Mouse (Mus musculus) MEL (cell line): ENCODE measurements around the gene Insm1. TPM values are rescaled to one million over a fixed set of nuclear protein-coding genes. Genes with fewer than 3 reads are reported as not detected.

ENCODE experiments used
- DNase-seq: peaks from one replicate; pipeline ENCODE4 v3.0.0; 2011; ENCODE audit warnings: low read depth, low spot score
- H3K27ac ChIP-seq: 2 replicates; pipeline ENCODE4 v1.5.1; 2012; ENCODE audit warnings: low read depth, mild to moderate bottlenecking, control low read depth, low read length, moderate library complexity; ENCODE audit not compliant: control insufficient read depth
- H3K27me3 ChIP-seq, 2 experiments: fragments of 150-350 bp in 1 of 2; sonication (generic) in 1 of 2; 2 replicates each; pipeline ENCODE4 v1.6.1; 2012; ENCODE audit warnings: low read length in 2 of 2, mild to moderate bottlenecking in 2 of 2, improper control_type of control experiment in 1 of 2, moderate library complexity in 1 of 2; ENCODE audit not compliant: insufficient read depth in 2 of 2, control insufficient read depth in 1 of 2
- H3K36me3 ChIP-seq, 2 experiments: 2 replicates each; pipeline ENCODE4 v1.6.1; 2012 to 2014; ENCODE audit warnings: low read length in 2 of 2, improper control_type of control experiment in 1 of 2, inconsistent platforms in 1 of 2, mild to moderate bottlenecking in 1 of 2; ENCODE audit not compliant: insufficient read depth in 2 of 2, control insufficient read depth in 1 of 2
- H3K4me1 ChIP-seq, 2 experiments: fragments of 150-350 bp in 1 of 2; sonication (generic) in 1 of 2; 2 replicates each; pipeline ENCODE4 v1.6.1; 2012; ENCODE audit warnings: low read length in 2 of 2, improper control_type of control experiment in 1 of 2, mild to moderate bottlenecking in 1 of 2; ENCODE audit not compliant: insufficient read depth in 2 of 2, control insufficient read depth in 1 of 2
- H3K4me3 ChIP-seq, 2 experiments: fragments of 150-350 bp in 1 of 2; sonication (generic) in 1 of 2; 2 replicates each; pipeline ENCODE4 v1.5.1; 2012; ENCODE audit warnings: low read depth in 2 of 2, low read length in 2 of 2, mild to moderate bottlenecking in 2 of 2, moderate library complexity in 2 of 2, control low read depth in 1 of 2, improper control_type of control experiment in 1 of 2; ENCODE audit not compliant: control insufficient read depth in 1 of 2, insufficient read depth in 1 of 2
- H3K79me2 ChIP-seq: 2 replicates; pipeline ENCODE4 v1.6.1; 2012; ENCODE audit warnings: mild to moderate bottlenecking, low read length, moderate library complexity; ENCODE audit not compliant: control insufficient read depth, poor library complexity, insufficient read depth
- H3K9ac ChIP-seq: 2 replicates; pipeline ENCODE4 v1.6.1; 2012; ENCODE audit warnings: low read depth, mild to moderate bottlenecking, control low read depth, low read length, moderate library complexity; ENCODE audit not compliant: control insufficient read depth, poor library complexity, severe bottlenecking
- H3K9me3 ChIP-seq: fragments of 150-350 bp; sonication (generic); replicated peaks from 2 replicates; pipeline ENCODE4 v1.6.1; 2012; ENCODE audit warnings: mild to moderate bottlenecking, low read length, improper control_type of control experiment, moderate library complexity; ENCODE audit not compliant: insufficient read depth
- BHLHE40 ChIP-seq: IDR thresholded peaks from 2 replicates; pipeline ENCODE4 v1.6.1; 2012; ENCODE audit warnings: low read depth, mild to moderate bottlenecking, inconsistent platforms, low read length, improper control_type of control experiment, borderline replicate concordance
- CHD1 ChIP-seq: IDR thresholded peaks from 2 replicates; pipeline ENCODE4 v1.6.1; 2012; ENCODE audit warnings: low read depth, mild to moderate bottlenecking, inconsistent platforms, low read length, improper control_type of control experiment
- CHD2 ChIP-seq: IDR thresholded peaks from 2 replicates; pipeline ENCODE4 v1.6.1; 2011; ENCODE audit warnings: low read length, improper control_type of control experiment
- E2F4 ChIP-seq: IDR thresholded peaks from 2 replicates; pipeline ENCODE4 v1.6.1; 2011; ENCODE audit warnings: low read depth, low read length, improper control_type of control experiment, borderline replicate concordance
- ELF1 ChIP-seq: IDR thresholded peaks from 2 replicates; pipeline ENCODE4 v1.6.1; 2014; ENCODE audit warnings: low read depth, mild to moderate bottlenecking, inconsistent platforms, low read length, improper control_type of control experiment, moderate library complexity
- GATA1 ChIP-seq: IDR thresholded peaks from 2 replicates; pipeline ENCODE4 v1.6.1; 2011; ENCODE audit warnings: low read depth, low read length, improper control_type of control experiment
- HCFC1 ChIP-seq: IDR thresholded peaks from 2 replicates; pipeline ENCODE4 v1.6.1; 2012; ENCODE audit warnings: low read depth, mild to moderate bottlenecking, inconsistent platforms, low read length, improper control_type of control experiment, moderate library complexity
- JUND ChIP-seq: IDR thresholded peaks from 2 replicates; pipeline ENCODE4 v1.6.1; 2011; ENCODE audit warnings: low read depth, mild to moderate bottlenecking, improper control_type of control experiment, low read length
- MAX ChIP-seq: IDR thresholded peaks from 2 replicates; pipeline ENCODE4 v1.6.1; 2011; ENCODE audit warnings: low read length, improper control_type of control experiment
- MAZ ChIP-seq: IDR thresholded peaks from 2 replicates; pipeline ENCODE4 v1.6.1; 2012; ENCODE audit warnings: low read depth, mild to moderate bottlenecking, inconsistent platforms, low read length, improper control_type of control experiment
- MEF2A ChIP-seq: IDR thresholded peaks from 2 replicates; pipeline ENCODE4 v1.6.1; 2014; ENCODE audit warnings: low read depth, mild to moderate bottlenecking, inconsistent platforms, low read length, improper control_type of control experiment; ENCODE audit not compliant: poor library complexity, insufficient replicate concordance, severe bottlenecking; ENCODE audit errors: extremely low read depth
- NELFE ChIP-seq: IDR thresholded peaks from 2 replicates; pipeline ENCODE4 v1.6.1; 2011; ENCODE audit warnings: low read depth, low read length, improper control_type of control experiment
- POLR2A ChIP-seq, 2 experiments: IDR thresholded peaks; 2 replicates each; pipeline ENCODE4 v1.6.1; 2011 to 2012; ENCODE audit warnings: low read length in 2 of 2, mild to moderate bottlenecking in 2 of 2, control low read depth in 1 of 2, improper control_type of control experiment in 1 of 2, low read depth in 1 of 2, moderate library complexity in 1 of 2; ENCODE audit not compliant: control insufficient read depth in 1 of 2, insufficient read depth in 1 of 2, poor library complexity in 1 of 2
- POLR2AphosphoS2 ChIP-seq: IDR thresholded peaks from 2 replicates; pipeline ENCODE4 v1.6.1; 2011; ENCODE audit warnings: low read length, improper control_type of control experiment
- RCOR1 ChIP-seq: IDR thresholded peaks from 2 replicates; pipeline ENCODE4 v1.6.1; 2012; ENCODE audit warnings: low read depth, mild to moderate bottlenecking, inconsistent platforms, low read length, improper control_type of control experiment
- SIN3A ChIP-seq: IDR thresholded peaks from 2 replicates; pipeline ENCODE4 v1.6.1; 2012; ENCODE audit warnings: low read length, improper control_type of control experiment, inconsistent platforms
- SMC3 ChIP-seq: IDR thresholded peaks from 2 replicates; pipeline ENCODE4 v1.6.1; 2011; ENCODE audit warnings: low read depth, low read length, improper control_type of control experiment
- TAL1 ChIP-seq: IDR thresholded peaks from 2 replicates; pipeline ENCODE4 v1.6.1; 2012; ENCODE audit warnings: mild to moderate bottlenecking, inconsistent platforms, low read length, moderate library complexity, mixed read lengths
- TBP ChIP-seq: IDR thresholded peaks from 2 replicates; pipeline ENCODE4 v1.8.0; 2011; ENCODE audit warnings: low read depth, low read length, improper control_type of control experiment
- TCF12 ChIP-seq: IDR thresholded peaks from 2 replicates; pipeline ENCODE4 v1.6.1; 2014; ENCODE audit warnings: low read depth, mild to moderate bottlenecking, inconsistent platforms, low read length, improper control_type of control experiment, moderate library complexity
- UBTF ChIP-seq: IDR thresholded peaks from 2 replicates; pipeline ENCODE4 v1.6.1; 2012; ENCODE audit warnings: low read depth, mild to moderate bottlenecking, inconsistent platforms, low read length, improper control_type of control experiment, moderate library complexity, borderline replicate concordance; ENCODE audit not compliant: insufficient read depth
- ZMIZ1 ChIP-seq: IDR thresholded peaks from 2 replicates; pipeline ENCODE4 v1.6.1; 2012; ENCODE audit warnings: low read depth, mild to moderate bottlenecking, inconsistent platforms, low read length, improper control_type of control experiment, moderate library complexity
- ZNF384 ChIP-seq: IDR thresholded peaks from 2 replicates; pipeline ENCODE4 v1.6.1; 2012; ENCODE audit warnings: low read depth, mild to moderate bottlenecking, inconsistent platforms, low read length, improper control_type of control experiment
- polyA plus RNA-seq, 2 experiments: library from polyadenylated mRNA; stranded (reverse) in 1 of 2; unstranded in 1 of 2; fragments of >175 nt in 1 of 2; fragments of >200 nt in 1 of 2; gene quantifications; 2 replicates each; pipeline versions ENCODE4 v1.2.1 to v1.2.4; 2012; ENCODE audit warnings: low replicate concordance in 2 of 2, low read depth in 1 of 2; ENCODE audit not compliant: insufficient read length in 2 of 2, insufficient read depth in 1 of 2, missing spikeins in 1 of 2
- total RNA-seq: library from RNA; depleted of rRNA; stranded (reverse); fragments of 300-350 nt; gene quantifications from 2 replicates; pipeline ENCODE4 v1.2.3, GENCODE M21; 2012

Insm1 gene
- total and polyA plus RNA-seq, 3 experiments, result not detected

GRCm38 (mm10) chr2:146245401-146245800 lies 23.7 kb downstream of the Insm1 start:
- no peaks in the 10 kb centered on the region for H3K27me3 ChIP-seq
- no peaks in the 10 kb centered on the region for H3K36me3 ChIP-seq
- no peak for TF ChIP-seq TBP
- no peak for TF ChIP-seq UBTF
- TF ChIP-seq CHD1, result no peak
- no peak for TF ChIP-seq BHLHE40
- no peak for TF ChIP-seq JUND
- TF ChIP-seq TAL1, result no peak
- no peak for TF ChIP-seq SMC3
- no peak for TF ChIP-seq POLR2A (IDR thresholded peaks at IDR 0.05; ENCODE audit: control insufficient read depth in 1 of 2, insufficient read depth in 1 of 2, low read depth in 1 of 2, low read length in 2 of 2, poor library complexity in 1 of 2)
- no peak for TF ChIP-seq ZNF384

DNA sequence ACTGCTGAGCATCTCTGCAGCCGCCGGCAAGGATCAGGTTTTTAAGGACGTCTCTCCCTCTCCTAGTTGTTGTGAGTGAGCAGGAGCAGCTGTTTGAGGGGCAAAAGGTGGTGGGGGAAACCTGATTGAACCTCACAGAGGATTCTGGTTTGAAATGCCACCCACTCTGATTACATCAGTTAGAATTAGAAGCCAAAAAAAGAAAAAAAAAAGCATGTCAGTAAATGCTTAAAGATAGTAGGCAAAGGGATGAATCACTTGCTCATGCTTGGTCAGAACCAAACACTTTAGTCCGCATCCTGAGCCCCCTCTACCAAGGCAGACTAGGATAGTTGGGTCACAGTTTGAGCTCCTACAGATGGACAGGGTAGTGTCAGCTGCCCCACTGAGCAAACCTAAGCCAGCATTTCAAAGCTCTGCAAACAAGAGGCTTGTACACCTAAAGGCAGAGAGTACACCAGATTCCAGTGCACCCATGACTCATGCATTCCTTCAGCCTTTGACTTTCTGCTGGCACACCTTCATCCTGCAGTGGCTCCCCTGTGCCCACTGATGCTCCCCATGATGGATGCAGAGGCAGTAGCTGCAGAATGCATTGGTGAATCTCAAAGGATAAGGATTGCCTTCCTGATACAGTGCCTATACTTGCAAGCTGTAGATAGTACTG lies 24.8 kb downstream of the Insm1 start:
- Histone ChIP-seq H3K27me3 (no peaks in the 10 kb centered on the region), H3K27ac (no peak overlapping the region), H3K79me2 (no peaks in the 10 kb centered on the region), H3K9me3 (no peaks in the 10 kb centered on the region), H3K4me3 (no peak overlapping the region)
- TF ChIP-seq HCFC1 (no peak), CHD2 (no peak), MAZ (no peak), ZNF384 (no peak), GATA1 (no peak), TBP (no peak), NELFE (no peak), E2F4 (no peak), MAX (no peak), SMC3 (no peak), TAL1 (no peak), POLR2AphosphoS2 (no peak), POLR2A (IDR thresholded peaks at IDR 0.05; ENCODE audit: control insufficient read depth in 1 of 2, insufficient read depth in 1 of 2, low read depth in 1 of 2, low read length in 2 of 2, poor library complexity in 1 of 2) (no peak), ELF1 (no peak), ZMIZ1 (no peak), TCF12 (no peak), MEF2A (no peak), SIN3A (no peak), RCOR1 (no peak)
- TF ChIP-seq, all 39 proteins: peak for 0
- DNase-seq, result no peak
- no peaks in the 10 kb centered on the region for H3K4me1 ChIP-seq
- H3K36me3 ChIP-seq, result no peaks in the 10 kb centered on the region
- no peak overlapping the region for H3K9ac ChIP-seq

More at GRCm38 (mm10) chr2:146245401-146245800, 23.7 kb downstream of the Insm1 start:
- Histone ChIP-seq H3K79me2 (no peaks in the 10 kb centered on the region), H3K4me1 (no peaks in the 10 kb centered on the region), H3K9me3 (no peaks in the 10 kb centered on the region), H3K27ac (no peak overlapping the region), H3K4me3 (no peak overlapping the region), H3K9ac (no peak overlapping the region)
- DNase-seq, result no peak
